Comparison of ENCODE assay signal across 12 mouse cellular contexts in the genomic region with DNA sequence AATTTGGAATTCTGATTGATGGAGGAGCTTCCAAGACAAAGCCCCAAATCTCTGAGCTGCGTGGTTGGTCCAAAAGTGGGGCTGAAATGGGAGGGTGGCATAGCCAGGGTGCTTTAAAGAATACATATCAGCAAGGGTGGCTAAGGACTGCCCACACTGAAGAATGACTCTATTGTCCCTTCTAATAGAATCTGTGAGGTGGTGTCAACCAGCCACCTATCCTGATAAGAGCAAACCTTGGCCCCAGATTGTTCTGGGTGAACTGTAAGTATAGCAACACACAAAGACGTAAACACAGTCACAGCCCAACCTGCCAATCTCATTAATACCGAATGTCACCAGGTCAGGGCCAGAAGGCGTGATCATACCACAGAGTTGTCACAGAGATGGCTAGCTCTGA.
A peak's percentile ranks its signal among the peaks of the same experiment; 100 is the strongest.
DNase-seq lines count a peak whose midpoint lies in the region; ATAC-seq and TF ChIP-seq lines count a peak whose summit lies in the region.
"Had no signal": no experiment of that assay in that cellular context is flagged by ENCODE, and none has a peak within 500 bp of the region (broad histone marks: within the 10 kb centered on the region; RNA-seq: fewer than 3 reads in every experiment).

No protein-coding gene starts in this region.

- no peaks in the 10 kb centered on the region for H3K27me3 ChIP-seq in heart, embryonic 12.5 days (replicated peaks)
- H3K27me3 ChIP-seq in midbrain, embryonic 12.5 days: no peaks in the 10 kb centered on the region
- no peaks in the 10 kb centered on the region for H3K27me3 ChIP-seq in midbrain, embryonic 10.5 days (ENCODE audit: low read depth, poor library complexity, severe bottlenecking)
- no peaks in the 10 kb centered on the region for H3K27me3 ChIP-seq in intestine, embryonic 16.5 days (replicated peaks; ENCODE audit: control insufficient read depth, insufficient read depth, low read length)
- H3K27me3 ChIP-seq in stomach, postnatal 0 days (ENCODE audit: control insufficient read depth, insufficient read depth, low read length): no peaks in the 10 kb centered on the region
- H3K27me3 ChIP-seq in thymus, adult 2 months (ENCODE audit: control insufficient read depth, insufficient read depth, low read length): no peaks in the 10 kb centered on the region

- WGBS in heart, embryonic 12.5 days: 59% methylated on average over 4 of the region's 4 CpGs
- 76% methylated on average over 4 of the region's 4 CpGs for WGBS in midbrain, embryonic 12.5 days
- 76% methylated on average over 4 of the region's 4 CpGs for WGBS in midbrain, embryonic 10.5 days
- 65% methylated on average over 4 of the region's 4 CpGs for WGBS in intestine, embryonic 16.5 days
- 60% methylated on average over 4 of the region's 4 CpGs for WGBS in stomach, postnatal 0 days
- whole genome bisulfite sequencing in thymus, adult 2 months: 91% methylated on average over 4 of the region's 4 CpGs

- no peak for TF ChIP-seq EP300 in stomach, postnatal 0 days (optimal IDR thresholded peaks at IDR 0.05)

- H3K9me3 ChIP-seq in heart, embryonic 12.5 days (replicated peaks): no peaks in the 10 kb centered on the region
- H3K9me3 ChIP-seq in midbrain, embryonic 12.5 days: no peaks in the 10 kb centered on the region
- no peaks in the 10 kb centered on the region for H3K9me3 ChIP-seq in midbrain, embryonic 10.5 days (replicated peaks)
- H3K9me3 ChIP-seq in intestine, embryonic 16.5 days (ENCODE audit: control insufficient read depth, low read length): no peaks in the 10 kb centered on the region
- no peaks in the 10 kb centered on the region for H3K9me3 ChIP-seq in stomach, postnatal 0 days (ENCODE audit: control insufficient read depth, low read length)

- no peak for TF ChIP-seq CTCF in stomach, postnatal 0 days (IDR thresholded peaks at IDR 0.05; ENCODE audit: low read depth)
- no peak for TF ChIP-seq CTCF in thymus, adult 2 months (IDR thresholded peaks at IDR 0.05; ENCODE audit: borderline replicate concordance, control insufficient read depth, extremely low read depth, insufficient read depth, low read length, poor library complexity)

- no peak for ATAC-seq in heart, embryonic 12.5 days (ENCODE audit: insufficient number of reproducible peaks, low FRiP score)
- no peak for ATAC-seq in midbrain, embryonic 12.5 days (ENCODE audit: low FRiP score, low read depth)
- ATAC-seq in intestine, embryonic 16.5 days: 0 out of 2 replicates have a peak, but pooled peaks have one; percentile 26
- peak; percentile 46; the same call in 1 of the 2 replicates for ATAC-seq in stomach, postnatal 0 days (ENCODE audit: low FRiP score, low TSS enrichment)

- H3K36me3 ChIP-seq in heart, embryonic 12.5 days: no peaks in the 10 kb centered on the region
- H3K36me3 ChIP-seq in midbrain, embryonic 12.5 days: no peaks in the 10 kb centered on the region
- H3K36me3 ChIP-seq in midbrain, embryonic 10.5 days: no peaks in the 10 kb centered on the region
- no peaks in the 10 kb centered on the region for H3K36me3 ChIP-seq in intestine, embryonic 16.5 days (ENCODE audit: control insufficient read depth, insufficient read depth, low read length)
- H3K36me3 ChIP-seq in stomach, postnatal 0 days (ENCODE audit: control insufficient read depth, insufficient read depth, low read length): no peaks in the 10 kb centered on the region
- no peaks in the 10 kb centered on the region for H3K36me3 ChIP-seq in thymus, adult 2 months (ENCODE audit: control insufficient read depth, insufficient read depth, low read length)

- no peak for TF ChIP-seq POLR2A in thymus, adult 2 months (IDR thresholded peaks at IDR 0.05; ENCODE audit: control insufficient read depth, extremely low read depth, insufficient read depth, low read length, poor library complexity)

- intact Hi-C loops in heart, postnatal 14 days (cut with DNase I): loop anchor here (5.0 kb wide), 2 partner anchors 35 to 115 kb away; no protein-coding TSS in a partner anchor

- DNase-seq in heart, postnatal 14 days: no peak
- no peak for DNase-seq in midbrain, embryonic 10.5 days (ENCODE audit: low spot score)
- DNase-seq in stomach, postnatal 0 days (ENCODE audit: low spot score): no peak
- DNase-seq in right cerebral cortex, adult 2 months (ENCODE audit: low spot score in 2 of 2): no peak
- no peak for DNase-seq in thymus, adult 2 months
- DNase-seq: gastrocnemius, postnatal 25 days; kidney, adult 18-20 months; right cerebral cortex, postnatal 4 days; thymus, adult 18-20 months had no signal

- H3K27ac ChIP-seq in heart, embryonic 12.5 days (ENCODE audit: poor library complexity, severe bottlenecking): peak overlapping the region; percentile 85
- H3K27ac ChIP-seq in midbrain, embryonic 12.5 days (replicated peaks): 0 out of 2 replicates have a peak overlapping the region, but pooled peaks have one; percentile 26
- H3K27ac ChIP-seq in midbrain, embryonic 10.5 days (replicated peaks): no peak overlapping the region
- H3K27ac ChIP-seq in intestine, embryonic 16.5 days (ENCODE audit: low read length): peak overlapping the region; percentile 12; the same call in 1 of the 2 replicates
- H3K27ac ChIP-seq in stomach, postnatal 0 days (replicated peaks): peak overlapping the region; percentile 76
- H3K27ac ChIP-seq in thymus, adult 2 months (ENCODE audit: control insufficient read depth, insufficient read depth, low read length): no peak overlapping the region

- peaks cover 51% of the 10 kb centered on the region for H3K4me1 ChIP-seq in heart, embryonic 12.5 days (replicated peaks)
- H3K4me1 ChIP-seq in midbrain, embryonic 12.5 days: peaks cover 10% of the 10 kb centered on the region; the same call in 1 of the 2 replicates
- H3K4me1 ChIP-seq in midbrain, embryonic 10.5 days: peaks cover 22% of the 10 kb centered on the region
- H3K4me1 ChIP-seq in intestine, embryonic 16.5 days (ENCODE audit: control insufficient read depth, insufficient read depth, low read length): peaks cover 24% of the 10 kb centered on the region
- peaks cover 8% of the 10 kb centered on the region for H3K4me1 ChIP-seq in stomach, postnatal 0 days (replicated peaks; ENCODE audit: control insufficient read depth, insufficient read depth)
- no peaks in the 10 kb centered on the region for H3K4me1 ChIP-seq in thymus, adult 2 months (replicated peaks; ENCODE audit: control insufficient read depth, insufficient read depth, low read length)

- H3K4me3 ChIP-seq in heart, embryonic 12.5 days: no peak overlapping the region
- H3K4me3 ChIP-seq in midbrain, embryonic 12.5 days: no peak overlapping the region
- H3K4me3 ChIP-seq in midbrain, embryonic 10.5 days: no peak overlapping the region
- no peak overlapping the region for H3K4me3 ChIP-seq in intestine, embryonic 16.5 days (ENCODE audit: low read length)
- no peak overlapping the region for H3K4me3 ChIP-seq in stomach, postnatal 0 days (ENCODE audit: low read depth, low read length)
- no peak overlapping the region for H3K4me3 ChIP-seq in thymus, adult 2 months (ENCODE audit: control insufficient read depth, insufficient read depth, low read length)

- H3K9ac ChIP-seq in heart, embryonic 12.5 days: 0 out of 2 replicates have a peak overlapping the region, but pooled peaks have one; percentile 16
- no peak overlapping the region for H3K9ac ChIP-seq in midbrain, embryonic 12.5 days (replicated peaks)
- H3K9ac ChIP-seq in intestine, embryonic 16.5 days (ENCODE audit: low read depth, low read length): no peak overlapping the region
- H3K9ac ChIP-seq in stomach, postnatal 0 days (ENCODE audit: low read length): no peak overlapping the region

- no peak overlapping the region for H3K4me2 ChIP-seq in heart, embryonic 12.5 days
- H3K4me2 ChIP-seq in midbrain, embryonic 12.5 days (replicated peaks): no peak overlapping the region
- no peak overlapping the region for H3K4me2 ChIP-seq in intestine, embryonic 16.5 days (ENCODE audit: low read depth, low read length)
- H3K4me2 ChIP-seq in stomach, postnatal 0 days (replicated peaks; ENCODE audit: low read depth): no peak overlapping the region

Comparison
In these comparisons a context has a peak if more than half of its experiments do, and no peak if none do; other contexts are left out.
1. H3K27ac ChIP-seq: peak in heart, embryonic 12.5 days (single experiment), midbrain, embryonic 12.5 days (single experiment), intestine, embryonic 16.5 days (single experiment) and stomach, postnatal 0 days (single experiment); none in midbrain, embryonic 10.5 days (single experiment) and thymus, adult 2 months (single experiment).
2. ATAC-seq: peak in intestine, embryonic 16.5 days (single experiment) and stomach, postnatal 0 days (single experiment); none in heart, embryonic 12.5 days (single experiment) and midbrain, embryonic 12.5 days (single experiment).